Mouse (Mus musculus): Measurements from ENCODE around the gene Ubash3b. TPM values are rescaled to one million over a fixed set of nuclear protein-coding genes. Genes with fewer than 3 reads are reported as not detected.

The Ubash3b gene
- polyA plus RNA-seq, 1 experiment from 2014 or later: 3.8 TPM

GRCm38 (mm10) chr9:41185331-41185730, 23.8 kb upstream of the Ubash3b start:
- 29% methylated on average over 9 of the region's 9 CpGs for WGBS
- no peak overlapping the region for H3K27ac ChIP-seq
- H3K4me1 ChIP-seq (replicated peaks): peaks cover 6% of the 10 kb centered on the region; the same call in 1 of the 2 replicates
- H3K9me3 ChIP-seq: no peaks in the 10 kb centered on the region
- H3K4me2 ChIP-seq (replicated peaks): peak overlapping the region; percentile 24; the same call in 1 of the 2 replicates
- H3K4me3 ChIP-seq (replicated peaks): no peak overlapping the region
- ATAC-seq: no peak
- H3K27me3 ChIP-seq (replicated peaks): no peaks in the 10 kb centered on the region
- H3K36me3 ChIP-seq: no peaks in the 10 kb centered on the region
- H3K9ac ChIP-seq: no peak overlapping the region

- Histone ChIP-seq H3K4me2 (replicated peaks) (no peak overlapping the region), H3K9ac (no peak overlapping the region), H3K36me3 (no peaks in the 10 kb centered on the region), H3K27ac (no peak overlapping the region), H3K27me3 (replicated peaks) (no peaks in the 10 kb centered on the region), H3K4me1 (replicated peaks) (peaks cover 6% of the 10 kb centered on the region; the same call in 1 of the 2 replicates), H3K9me3 (no peaks in the 10 kb centered on the region), H3K4me3 (replicated peaks) (no peak overlapping the region)
- no peak for ATAC-seq
These were observed 21.1 kb upstream of the Ubash3b start for GRCm38 (mm10) chr9:41182550-41182949.

- WGBS: 75% methylated on average over 8 of the region's 8 CpGs
- no peak for ATAC-seq
- no peak overlapping the region for H3K4me3 ChIP-seq (replicated peaks)
- H3K4me1 ChIP-seq (replicated peaks): peaks cover 6% of the 10 kb centered on the region; the same call in 1 of the 2 replicates
- no peak overlapping the region for H3K9ac ChIP-seq
- H3K27me3 ChIP-seq (replicated peaks): no peaks in the 10 kb centered on the region
- H3K36me3 ChIP-seq: no peaks in the 10 kb centered on the region
- H3K4me2 ChIP-seq (replicated peaks): no peak overlapping the region
- H3K27ac ChIP-seq: no peak overlapping the region
- H3K9me3 ChIP-seq: no peaks in the 10 kb centered on the region
These were observed 20.3 kb upstream of the Ubash3b start for GRCm38 (mm10) chr9:41181803-41182202.

GRCm38 (mm10) chr9:41181372-41181771, 19.9 kb upstream of the Ubash3b start:
- Histone ChIP-seq H3K4me1 (replicated peaks) (peaks cover 6% of the 10 kb centered on the region; the same call in 1 of the 2 replicates), H3K36me3 (no peaks in the 10 kb centered on the region), H3K27ac (no peak overlapping the region), H3K27me3 (replicated peaks) (no peaks in the 10 kb centered on the region), H3K9ac (no peak overlapping the region), H3K9me3 (no peaks in the 10 kb centered on the region), H3K4me2 (replicated peaks) (no peak overlapping the region), H3K4me3 (replicated peaks) (no peak overlapping the region)
- 80% methylated on average over 9 of the region's 9 CpGs for WGBS
- no peak for ATAC-seq

- no peaks in the 10 kb centered on the region for H3K27me3 ChIP-seq (replicated peaks)
- no peak overlapping the region for H3K27ac ChIP-seq
- H3K36me3 ChIP-seq: no peaks in the 10 kb centered on the region
- H3K4me3 ChIP-seq (replicated peaks): no peak overlapping the region
- H3K9me3 ChIP-seq: no peaks in the 10 kb centered on the region
- no peak overlapping the region for H3K9ac ChIP-seq
- no peak for ATAC-seq
- 74% methylated on average over 5 of the region's 5 CpGs for WGBS
- no peak overlapping the region for H3K4me2 ChIP-seq (replicated peaks)
- H3K4me1 ChIP-seq (replicated peaks): no peaks in the 10 kb centered on the region
These were observed 17.6 kb upstream of the Ubash3b start for GRCm38 (mm10) chr9:41179056-41179455.

GRCm38 (mm10) chr9:41173158-41173557, 11.7 kb upstream of the Ubash3b start:
- Histone ChIP-seq H3K9me3 (no peaks in the 10 kb centered on the region), H3K27me3 (replicated peaks) (no peaks in the 10 kb centered on the region), H3K27ac (no peak overlapping the region), H3K4me1 (replicated peaks) (no peaks in the 10 kb centered on the region; the same call in 1 of the 2 replicates), H3K36me3 (no peaks in the 10 kb centered on the region), H3K9ac (no peak overlapping the region), H3K4me2 (replicated peaks) (no peak overlapping the region), H3K4me3 (replicated peaks) (no peak overlapping the region)
- ATAC-seq: no peak
- WGBS: 58% methylated on average over 3 of the region's 3 CpGs

- no peaks in the 10 kb centered on the region for H3K9me3 ChIP-seq
- H3K36me3 ChIP-seq: no peaks in the 10 kb centered on the region
- no peak overlapping the region for H3K27ac ChIP-seq
- H3K9ac ChIP-seq: no peak overlapping the region
- no peaks in the 10 kb centered on the region; the same call in 1 of the 2 replicates for H3K4me1 ChIP-seq (replicated peaks)
- ATAC-seq: no peak
- WGBS: 72% methylated on average over 8 of the region's 8 CpGs
- H3K27me3 ChIP-seq (replicated peaks): no peaks in the 10 kb centered on the region
- H3K4me3 ChIP-seq (replicated peaks): no peak overlapping the region
- H3K4me2 ChIP-seq (replicated peaks): no peak overlapping the region
These were observed 10.9 kb upstream of the Ubash3b start for GRCm38 (mm10) chr9:41172426-41172825.

- no peaks in the 10 kb centered on the region for H3K36me3 ChIP-seq
- H3K27ac ChIP-seq: no peak overlapping the region
- no peak overlapping the region for H3K9ac ChIP-seq
- no peak overlapping the region for H3K4me3 ChIP-seq (replicated peaks)
- H3K9me3 ChIP-seq: no peaks in the 10 kb centered on the region
- no peak for ATAC-seq
- no peaks in the 10 kb centered on the region for H3K27me3 ChIP-seq (replicated peaks)
- WGBS: 30% methylated on average over 8 of the region's 8 CpGs
- H3K4me2 ChIP-seq (replicated peaks): no peak overlapping the region
- no peaks in the 10 kb centered on the region; the same call in 1 of the 2 replicates for H3K4me1 ChIP-seq (replicated peaks)
These were observed 8.5 kb upstream of the Ubash3b start for GRCm38 (mm10) chr9:41170026-41170425.

GRCm38 (mm10) chr9:41168656-41169055, 7.2 kb upstream of the Ubash3b start:
- no peak for ATAC-seq
- Histone ChIP-seq H3K27ac (no peak overlapping the region), H3K9me3 (no peaks in the 10 kb centered on the region), H3K4me2 (replicated peaks) (no peak overlapping the region), H3K4me3 (replicated peaks) (no peak overlapping the region), H3K36me3 (no peaks in the 10 kb centered on the region), H3K9ac (no peak overlapping the region), H3K27me3 (replicated peaks) (no peaks in the 10 kb centered on the region), H3K4me1 (replicated peaks) (no peaks in the 10 kb centered on the region; the same call in 1 of the 2 replicates)
- 69% methylated on average over 2 of the region's 2 CpGs for WGBS

- H3K9ac ChIP-seq: no peak overlapping the region
- no peak overlapping the region for H3K4me2 ChIP-seq (replicated peaks)
- H3K4me1 ChIP-seq (replicated peaks): no peaks in the 10 kb centered on the region; the same call in 1 of the 2 replicates
- 95% methylated on average over 6 of the region's 6 CpGs for WGBS
- H3K4me3 ChIP-seq (replicated peaks): no peak overlapping the region
- no peaks in the 10 kb centered on the region for H3K27me3 ChIP-seq (replicated peaks)
- H3K9me3 ChIP-seq: no peaks in the 10 kb centered on the region
- no peak for ATAC-seq
- no peak overlapping the region for H3K27ac ChIP-seq
- no peaks in the 10 kb centered on the region for H3K36me3 ChIP-seq
These were observed 6.7 kb upstream of the Ubash3b start for GRCm38 (mm10) chr9:41168206-41168605.

GRCm38 (mm10) chr9:41166886-41167285, 5.4 kb upstream of the Ubash3b start:
- Histone ChIP-seq H3K27ac (no peak overlapping the region), H3K4me2 (replicated peaks) (no peak overlapping the region), H3K27me3 (replicated peaks) (no peaks in the 10 kb centered on the region), H3K9me3 (no peaks in the 10 kb centered on the region), H3K4me3 (replicated peaks) (no peak overlapping the region), H3K4me1 (replicated peaks) (no peaks in the 10 kb centered on the region), H3K36me3 (no peaks in the 10 kb centered on the region), H3K9ac (no peak overlapping the region)
- ATAC-seq: no peak
- 47% methylated on average over 9 of the region's 10 CpGs for WGBS

- H3K27me3 ChIP-seq (replicated peaks): no peaks in the 10 kb centered on the region
- no peak for ATAC-seq
- no peak overlapping the region for H3K27ac ChIP-seq
- no peaks in the 10 kb centered on the region for H3K9me3 ChIP-seq
- WGBS: 76% methylated on average over 4 of the region's 4 CpGs
- H3K4me3 ChIP-seq (replicated peaks): no peak overlapping the region
- H3K4me2 ChIP-seq (replicated peaks): no peak overlapping the region
- no peaks in the 10 kb centered on the region for H3K36me3 ChIP-seq
- H3K9ac ChIP-seq: no peak overlapping the region
- H3K4me1 ChIP-seq (replicated peaks): 0 out of 2 replicates have a peak, but pooled peaks cover 7% of the 10 kb centered on the region
These were observed 866 bp upstream of the Ubash3b start for GRCm38 (mm10) chr9:41162363-41162762.

GRCm38 (mm10) chr9:41160536-41161176, 841 bp downstream of the Ubash3b start:
- H3K27me3 ChIP-seq (replicated peaks): peaks cover 3% of the 10 kb centered on the region; the same call in 1 of the 2 replicates
- no peak overlapping the region for H3K4me2 ChIP-seq (replicated peaks)
- ATAC-seq: no peak
- WGBS: 48% methylated on average over 7 of the region's 7 CpGs
- no peaks in the 10 kb centered on the region for H3K36me3 ChIP-seq
- H3K9me3 ChIP-seq: no peaks in the 10 kb centered on the region
- no peak overlapping the region for H3K27ac ChIP-seq
- H3K9ac ChIP-seq: no peak overlapping the region
- peaks cover 17% of the 10 kb centered on the region for H3K4me1 ChIP-seq (replicated peaks)
- H3K4me3 ChIP-seq (replicated peaks): no peak overlapping the region

Data from intestine, embryonic 15.5 days (tissue).